Mouse (Mus musculus): ENCODE measurements around the gene St7.

GRCm38 (mm10) chr6:17705973-17706372 is 13.2 kb downstream of the St7 start:
- TF ChIP-seq CTCF (IDR thresholded peaks at IDR 0.05; ENCODE audit: extremely low read depth, insufficient read depth, low read length) (no peak), POLR2A (IDR thresholded peaks at IDR 0.05; ENCODE audit: extremely low read depth, insufficient read depth, low read length) (no peak)
